Mouse (Mus musculus) Patski (cell line): ENCODE measurements around the gene Gsdma2. TPM values are rescaled to one million over a fixed set of nuclear protein-coding genes. Genes with fewer than 3 reads are reported as not detected.

Experiments
- ATAC-seq: fragments of 100-300 bp; one replicate; pipeline ENCODE4 v1.8.0; 2021
- CTCF ChIA-PET: fragments of 350-600 bp; sonication (Branson Sonifier 250); formaldehyde crosslinking; loops from one replicate; lab custom pipeline; 2022; ENCODE audit warnings: inconsistent platforms; lab: Charles Lee
- POLR2A ChIA-PET: fragments of 350-600 bp; sonication (Branson Sonifier 250); formaldehyde crosslinking; loops from one replicate; lab custom pipeline; 2022; ENCODE audit warnings: antibody characterized with exemption, inconsistent platforms; lab: Charles Lee
- DNase-seq: peaks from one replicate; pipeline ENCODE4 v3.0.0-alpha.2; 2011; ENCODE audit warnings: low read depth, low spot score
- H3K27me3 ChIP-seq: fragments of 371-371 bp; one replicate; pipeline ENCODE4 v1.5.1; 2021
- CTCF ChIP-seq: fragments of 100-300 bp; IDR thresholded peaks from one replicate; pipeline ENCODE4 v1.5.1; 2021
- in situ Hi-C: fragments of 300-500 bp; cut with MboI; formaldehyde crosslinking; loops from 3 replicates; pipeline ENCODE4 v1.11.1; 2018; ENCODE audit warnings: low pct_unique_long_range_greater_than_20kb, mixed read lengths
- polyA plus RNA-seq: library from polyadenylated mRNA; unstranded; gene quantifications from one replicate; pipeline ENCODE4 v1.2.3, GENCODE M21; 2021

The Gsdma2 gene
- polyA plus RNA-seq, 1 experiment from 2014 or later = not detected

DNA sequence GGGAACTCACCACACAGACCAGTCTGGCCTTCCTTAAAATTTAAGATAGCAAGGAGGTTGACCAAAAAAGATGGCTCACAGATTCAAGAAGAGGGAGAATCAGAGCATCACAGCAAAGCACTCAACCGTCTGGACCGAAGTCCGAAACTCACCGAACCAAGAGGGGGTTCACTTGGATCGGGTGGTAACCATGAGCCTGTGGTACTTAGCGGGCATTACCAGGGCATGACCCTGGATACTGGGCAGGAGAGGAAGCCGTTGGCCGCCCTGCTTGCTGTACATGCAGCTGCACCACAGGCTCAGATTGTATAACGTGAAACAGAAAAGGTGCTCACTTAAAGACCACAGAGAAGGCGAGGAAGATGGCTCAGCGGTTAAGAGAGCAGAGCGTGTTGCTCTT is 50.7 kb downstream of the Gsdma2 start:
- no peak for TF ChIP-seq CTCF
- in situ Hi-C loops = no loop called here
- ChIA-PET POLR2A (interaction anchor here (0.9 kb wide), 1 partner anchor 11 kb away, joined by 3 read pairs; no protein-coding TSS in a partner anchor), CTCF (interaction anchor here (2.0 to 7.1 kb wide), 3 partner anchors 14 to 90 kb away, joined by 7 to 85 read pairs (median 38); no protein-coding TSS in a partner anchor)
- DNase-seq (no peak), ATAC-seq (no peak)
- no peaks in the 10 kb centered on the region for H3K27me3 ChIP-seq

- no peak for DNase-seq
- CTCF ChIA-PET = interaction anchor here (1.0 to 7.1 kb wide), 3 partner anchors 13 to 88 kb away, joined by 4 to 85 read pairs (median 38); no protein-coding TSS in a partner anchor
- in situ Hi-C loops = no loop called here
- no peak for ATAC-seq
- no peak for TF ChIP-seq CTCF
- H3K27me3 ChIP-seq = no peaks in the 10 kb centered on the region
- POLR2A ChIA-PET = interaction anchor here (0.7 to 1.1 kb wide), 3 partner anchors 8 to 19 kb away, joined by 3 to 6 read pairs (median 3); no protein-coding TSS in a partner anchor
Observed at GRCm38 (mm10) chr11:98698849-98699640, 52.5 kb downstream of the Gsdma2 start.

DNA sequence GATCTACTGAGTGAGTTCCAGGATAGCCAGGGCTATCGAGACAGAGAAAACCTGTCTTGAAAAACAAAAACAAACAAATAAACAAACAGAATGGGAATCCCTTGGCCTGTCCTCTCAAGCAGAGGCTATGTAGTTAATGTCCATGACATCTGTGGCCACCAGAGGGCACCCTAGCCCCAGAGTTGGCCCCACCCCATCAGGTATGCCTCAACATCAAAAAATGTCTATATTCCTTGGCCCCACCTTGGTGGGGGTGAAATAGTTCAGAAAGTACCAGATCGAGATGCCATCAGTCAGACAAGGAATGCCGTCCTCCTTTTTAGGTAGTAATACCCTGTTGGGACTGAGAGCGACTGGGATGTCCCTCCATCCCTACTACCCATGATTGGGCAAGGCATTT is 53.4 kb downstream of the Gsdma2 start:
- in situ Hi-C loops = loop anchor here (5.0 to 10.0 kb wide), 2 partner anchors 87 to 235 kb away; no protein-coding TSS in a partner anchor
- peak; percentile 22 for ATAC-seq
- H3K27me3 ChIP-seq = no peaks in the 10 kb centered on the region
- no peak for DNase-seq
- TF ChIP-seq CTCF = no peak
- ChIA-PET CTCF (interaction anchor here (0.7 to 7.1 kb wide), 12 partner anchors 9 to 109 kb away, joined by 3 to 85 read pairs (median 4); no protein-coding TSS in a partner anchor), POLR2A (interaction anchor here (1.0 kb wide), 1 partner anchor 11 kb away, joined by 3 read pairs; no protein-coding TSS in a partner anchor)

DNA sequence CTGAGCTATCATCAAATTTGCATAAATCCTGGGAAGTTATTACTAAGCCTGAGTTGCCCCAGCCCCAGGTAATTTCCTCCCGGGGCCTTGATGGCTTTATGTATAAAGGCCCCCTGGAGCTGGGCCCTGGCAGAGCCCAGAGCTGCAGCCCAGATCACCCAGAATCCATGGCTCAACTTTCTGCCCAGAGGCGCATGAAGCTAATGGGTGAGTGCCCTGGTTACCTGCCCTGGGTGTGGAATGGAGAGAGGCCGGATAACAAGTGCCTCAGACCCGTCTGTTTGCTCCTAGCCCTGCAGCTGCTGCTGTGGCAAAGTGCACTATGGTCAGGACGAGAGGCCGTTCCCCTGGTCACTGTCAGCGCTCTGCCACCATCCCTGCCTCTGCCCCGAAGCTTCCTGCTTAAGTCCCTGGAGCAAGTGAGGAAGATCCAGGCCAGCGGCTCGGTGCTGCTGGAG is 54.7 kb downstream of the Gsdma2 start, which contains the start of gene Csf3:
TSS of gene Csf3 (plus strand) at position 51 of the 458 bp plus-strand sequence.
- no peak for ATAC-seq
- ChIA-PET POLR2A (interaction anchor here (1.3 to 1.5 kb wide), 2 partner anchors 40 to 85 kb away, joined by 3 to 5 read pairs; no protein-coding TSS in a partner anchor), CTCF (interaction anchor here (1.3 to 7.1 kb wide), 7 partner anchors 10 to 108 kb away, joined by 3 to 85 read pairs (median 6); no protein-coding TSS in a partner anchor)
- in situ Hi-C loops = loop anchor here (5.0 to 10.0 kb wide), 2 partner anchors 86 to 234 kb away; no protein-coding TSS in a partner anchor
- no peak for TF ChIP-seq CTCF
- no peaks in the 10 kb centered on the region for H3K27me3 ChIP-seq
- DNase-seq = no peak

- TF ChIP-seq CTCF = no peak
- POLR2A ChIA-PET = no interaction called here
- in situ Hi-C loops = loop anchor here (5.0 to 10.0 kb wide), 2 partner anchors 85 to 232 kb away; no protein-coding TSS in a partner anchor
- CTCF ChIA-PET = interaction anchor here (6.3 to 7.1 kb wide), 2 partner anchors 9 to 84 kb away, joined by 38 to 85 read pairs; no protein-coding TSS in a partner anchor
- no peak for ATAC-seq
- no peak for DNase-seq
- H3K27me3 ChIP-seq = no peaks in the 10 kb centered on the region
Observed at GRCm38 (mm10) chr11:98702323-98702722, 55.8 kb downstream of the Gsdma2 start.

- no peak for ATAC-seq
Observed at GRCm38 (mm10) chr11:98705021-98705420, 58.5 kb downstream of the Gsdma2 start.

More at GRCm38 (mm10) chr11:98705021-98705420, 58.5 kb downstream of the Gsdma2 start:
- no peaks in the 10 kb centered on the region for H3K27me3 ChIP-seq
- TF ChIP-seq CTCF = no peak
- DNase-seq = no peak
- POLR2A ChIA-PET = interaction anchor here (0.7 kb wide), 1 partner anchor 82 kb away, joined by 3 read pairs; no protein-coding TSS in a partner anchor
- in situ Hi-C loops = loop anchor here (10.0 kb wide), 1 partner anchor 230 kb away; no protein-coding TSS in a partner anchor
- CTCF ChIA-PET = interaction anchor here (1.2 to 1.5 kb wide), 3 partner anchors 11 to 82 kb away, joined by 3 to 6 read pairs (median 4); no protein-coding TSS in a partner anchor

Other genes starting within 250 kb of the Gsdma2 start
- 9.9 TPM for gene Pgap3, start 246.3 kb upstream of the Gsdma2 start, polyA plus RNA-seq
- 33.4 TPM for gene Erbb2, start 234.3 kb upstream of the Gsdma2 start, polyA plus RNA-seq
- gene Mien1, start 207.8 kb upstream of the Gsdma2 start, polyA plus RNA-seq = 100 TPM
- gene Grb7, start 200.4 kb upstream of the Gsdma2 start, polyA plus RNA-seq = 1.7 TPM
- not detected for gene Ikzf3, start 100.7 kb upstream of the Gsdma2 start, polyA plus RNA-seq
- 0.98 TPM for gene Zpbp2, start 95.7 kb upstream of the Gsdma2 start, polyA plus RNA-seq
- 94.8 TPM for gene Ormdl3, start 59.4 kb upstream of the Gsdma2 start, polyA plus RNA-seq
- not detected for gene Lrrc3c, start 48.5 kb upstream of the Gsdma2 start, polyA plus RNA-seq
- gene Gm12355, start 21.1 kb upstream of the Gsdma2 start, polyA plus RNA-seq = 16.4 TPM
- gene Gsdma3, start 20.4 kb upstream of the Gsdma2 start, polyA plus RNA-seq = not detected
- gene Gsdma, start 17.6 kb downstream of the Gsdma2 start, polyA plus RNA-seq = 0.06 TPM
- 161 TPM for gene Psmd3, start 35.8 kb downstream of the Gsdma2 start, polyA plus RNA-seq
- 0.62 TPM for gene Csf3, start 54.5 kb downstream of the Gsdma2 start, polyA plus RNA-seq
- gene Med24, start 82.7 kb downstream of the Gsdma2 start, polyA plus RNA-seq = 47.2 TPM
- 44.7 TPM for gene Thra, start 93.9 kb downstream of the Gsdma2 start, polyA plus RNA-seq
- 37.2 TPM for gene Nr1d1, start 128.6 kb downstream of the Gsdma2 start, polyA plus RNA-seq
- 69.9 TPM for gene Msl1, start 148.8 kb downstream of the Gsdma2 start, polyA plus RNA-seq
- 39.4 TPM for gene Casc3, start 158.1 kb downstream of the Gsdma2 start, polyA plus RNA-seq
- 2.8 TPM for gene Rapgefl1, start 190.0 kb downstream of the Gsdma2 start, polyA plus RNA-seq
- 11.2 TPM for gene Wipf2, start 216.9 kb downstream of the Gsdma2 start, polyA plus RNA-seq